In genomic region chr14:124083126-124083525, GRCm38 (mm10) we compare ENCODE assay signal across 32 mouse cellular contexts.
"Had no signal": no experiment of that assay in that cellular context is flagged by ENCODE, and none has a peak within 500 bp of the region (broad histone marks: within the 10 kb centered on the region; RNA-seq: fewer than 3 reads in every experiment).

No protein-coding gene starts in this region.

- H3K4me3 ChIP-seq: limb, embryonic 10.5 days; limb, embryonic 12.5 days; limb, embryonic 13.5 days; limb, embryonic 15.5 days; liver, embryonic 12.5 days; liver, embryonic 13.5 days; liver, embryonic 15.5 days; lung, embryonic 15.5 days; megakaryocyte, embryonic 14.5 days; midbrain, embryonic 10.5 days; midbrain, embryonic 12.5 days; midbrain, embryonic 13.5 days; midbrain, embryonic 15.5 days; myocyte; neural tube, embryonic 12.5 days had no signal

- DNase-seq: left cerebral cortex, postnatal 4 days; liver; liver, embryonic 13.5 days; liver, postnatal 0 days; lung, adult 18-20 months; lung, adult 2 months; lung, embryonic 14.5 days; lung, postnatal 10 days; lung, postnatal 14 days; lung, postnatal 36 days; lung, postnatal 4 days; midbrain, embryonic 14.5 days had no signal

- H3K9me3 ChIP-seq: limb, embryonic 10.5 days; limb, embryonic 12.5 days; limb, embryonic 13.5 days; limb, embryonic 15.5 days; liver, embryonic 12.5 days; liver, embryonic 13.5 days; liver, embryonic 15.5 days; lung, embryonic 15.5 days; megakaryocyte, embryonic 14.5 days; midbrain, embryonic 10.5 days; midbrain, embryonic 12.5 days; midbrain, embryonic 13.5 days; midbrain, embryonic 15.5 days; neural tube, embryonic 12.5 days had no signal

- H3K9ac ChIP-seq: limb, embryonic 12.5 days; limb, embryonic 13.5 days; limb, embryonic 15.5 days; liver, embryonic 12.5 days; liver, embryonic 13.5 days; liver, embryonic 14.5 days; liver, embryonic 15.5 days; liver, postnatal 0 days; lung, embryonic 14.5 days; lung, embryonic 15.5 days; midbrain, embryonic 12.5 days; midbrain, embryonic 13.5 days; midbrain, embryonic 15.5 days; neural tube, embryonic 12.5 days had no signal

- H3K27ac ChIP-seq: limb, embryonic 10.5 days; limb, embryonic 12.5 days; limb, embryonic 13.5 days; limb, embryonic 15.5 days; liver, embryonic 12.5 days; liver, embryonic 13.5 days; liver, embryonic 14.5 days; liver, embryonic 15.5 days; lung, embryonic 15.5 days; macrophage; midbrain, embryonic 10.5 days; midbrain, embryonic 12.5 days; midbrain, embryonic 13.5 days; midbrain, embryonic 15.5 days; neural tube, embryonic 12.5 days had no signal

- H3K4me2 ChIP-seq: limb, embryonic 12.5 days; limb, embryonic 13.5 days; limb, embryonic 15.5 days; liver, embryonic 11.5 days; liver, embryonic 12.5 days; liver, embryonic 13.5 days; liver, embryonic 15.5 days; lung, embryonic 14.5 days; lung, embryonic 15.5 days; midbrain, embryonic 11.5 days; midbrain, embryonic 12.5 days; midbrain, embryonic 13.5 days; midbrain, embryonic 15.5 days; neural tube, embryonic 12.5 days had no signal

- ATAC-seq: liver, embryonic 12.5 days; liver, postnatal 0 days; lung, postnatal 0 days; midbrain, embryonic 13.5 days; midbrain, embryonic 15.5 days; midbrain, embryonic 16.5 days had no signal

- H3K27me3 ChIP-seq: limb, embryonic 12.5 days; limb, embryonic 13.5 days; limb, embryonic 15.5 days; liver, embryonic 12.5 days; liver, embryonic 13.5 days; liver, embryonic 15.5 days; lung, embryonic 15.5 days; megakaryocyte, embryonic 14.5 days; midbrain, embryonic 12.5 days; midbrain, embryonic 13.5 days; midbrain, embryonic 15.5 days; neural tube, embryonic 12.5 days had no signal

- H3K4me1 ChIP-seq: limb, embryonic 10.5 days; limb, embryonic 12.5 days; limb, embryonic 13.5 days; limb, embryonic 15.5 days; liver, embryonic 12.5 days; liver, embryonic 13.5 days; liver, embryonic 15.5 days; lung, embryonic 15.5 days; megakaryocyte, embryonic 14.5 days; midbrain, embryonic 10.5 days; midbrain, embryonic 12.5 days; midbrain, embryonic 13.5 days; midbrain, embryonic 15.5 days; neural tube, embryonic 12.5 days had no signal

- H3K36me3 ChIP-seq: limb, embryonic 10.5 days; limb, embryonic 12.5 days; limb, embryonic 13.5 days; limb, embryonic 15.5 days; liver, embryonic 12.5 days; liver, embryonic 13.5 days; liver, embryonic 15.5 days; lung, embryonic 15.5 days; midbrain, embryonic 10.5 days; midbrain, embryonic 12.5 days; midbrain, embryonic 13.5 days; midbrain, embryonic 15.5 days; neural tube, embryonic 12.5 days had no signal
